ENCODE assay signal across 8 mouse cellular contexts in the genomic region with DNA sequence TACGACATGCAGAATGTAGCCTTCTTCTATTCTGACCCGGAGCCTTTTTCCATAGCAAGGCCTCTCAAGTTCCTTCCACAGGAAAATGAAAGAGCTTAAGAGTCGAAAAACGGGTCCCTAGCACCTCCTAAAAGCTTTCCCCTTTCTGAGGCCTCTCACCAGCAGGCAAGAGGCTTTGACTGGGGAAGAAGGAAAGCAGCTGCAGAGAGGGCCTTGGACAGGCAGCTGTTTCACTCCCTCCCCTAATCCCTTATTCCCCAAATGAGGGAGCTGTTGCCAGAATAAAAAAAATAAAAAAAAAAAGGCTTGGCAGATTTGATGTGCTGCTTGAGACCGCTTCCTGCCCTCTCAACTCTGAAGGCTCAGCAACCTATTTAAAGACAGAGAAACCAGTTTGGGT. TPM values are rescaled to one million over a fixed set of nuclear protein-coding genes. Genes with fewer than 3 reads are reported as not detected.
DNase-seq lines count a peak whose midpoint lies in the region; ATAC-seq lines count a peak whose summit lies in the region.

No protein-coding gene starts in this region.

- H3K36me3 ChIP-seq in forebrain, embryonic 13.5 days (ENCODE audit: poor library complexity, severe bottlenecking), result no peaks in the 10 kb centered on the region
- no peaks in the 10 kb centered on the region for H3K36me3 ChIP-seq in hindbrain, embryonic 10.5 days
- H3K36me3 ChIP-seq in midbrain, embryonic 16.5 days (ENCODE audit: control insufficient read depth, insufficient read depth, low read length), result no peaks in the 10 kb centered on the region

- no peak overlapping the region for H3K4me3 ChIP-seq in forebrain, embryonic 13.5 days
- H3K4me3 ChIP-seq in hindbrain, embryonic 10.5 days, result no peak overlapping the region
- H3K4me3 ChIP-seq in midbrain, embryonic 16.5 days (ENCODE audit: low read depth, low read length), result no peak overlapping the region

- no peaks in the 10 kb centered on the region for H3K27me3 ChIP-seq in forebrain, embryonic 13.5 days
- no peaks in the 10 kb centered on the region for H3K27me3 ChIP-seq in hindbrain, embryonic 10.5 days (ENCODE audit: insufficient read depth, poor library complexity, severe bottlenecking)
- H3K27me3 ChIP-seq in midbrain, embryonic 16.5 days (ENCODE audit: control insufficient read depth, insufficient read depth, low read depth, low read length), result no peaks in the 10 kb centered on the region

- ATAC-seq in forebrain, embryonic 13.5 days, result peak; percentile 62; the same call in 1 of the 2 replicates
- ATAC-seq in midbrain, embryonic 16.5 days, result 0 out of 2 replicates have a peak, but pooled peaks have one; percentile 50
- ATAC-seq in activated CD4-positive, CD25-positive, alpha-beta regulatory T cell, adult 4 months, result no peak

- H3K9ac ChIP-seq in forebrain, embryonic 13.5 days, result no peak overlapping the region
- no peak overlapping the region for H3K9ac ChIP-seq in midbrain, embryonic 16.5 days (ENCODE audit: low read depth, low read length)

- peak overlapping the region; percentile 51; the same call in 1 of the 2 replicates for H3K27ac ChIP-seq in forebrain, embryonic 13.5 days
- H3K27ac ChIP-seq in hindbrain, embryonic 10.5 days, result no peak overlapping the region
- peak overlapping the region; percentile 54 for H3K27ac ChIP-seq in midbrain, embryonic 16.5 days (ENCODE audit: low read length)

- 21% methylated on average over 5 of the region's 5 CpGs for WGBS in forebrain, embryonic 13.5 days
- 40% methylated on average over 5 of the region's 5 CpGs for WGBS in hindbrain, embryonic 10.5 days
- 19% methylated on average over 5 of the region's 5 CpGs for WGBS in midbrain, embryonic 16.5 days

- DNase-seq in 3T3-L1 (ENCODE audit: low read depth, low spot score), result peak; percentile 74
- DNase-seq in CD4-positive helper T cell, adult 2 months (ENCODE audit: low read depth, low spot score), result peak; percentile 6
- peak; percentile 23 for DNase-seq in hindbrain, embryonic 10.5 days (ENCODE audit: low spot score)
- DNase-seq in left cerebral cortex, postnatal 4 days, result peak; percentile 13
- DNase-seq in spleen, adult 12 weeks (ENCODE audit: low spot score), result no peak

- intact Hi-C loops in left cerebral cortex, postnatal 4 days (cut with DNase I), result no loop called here

- H3K4me2 ChIP-seq in forebrain, embryonic 13.5 days, result no peak overlapping the region
- no peak overlapping the region for H3K4me2 ChIP-seq in midbrain, embryonic 16.5 days (ENCODE audit: low read length)

- peaks cover 6% of the 10 kb centered on the region for H3K4me1 ChIP-seq in forebrain, embryonic 13.5 days
- H3K4me1 ChIP-seq in hindbrain, embryonic 10.5 days (replicated peaks), result no peaks in the 10 kb centered on the region
- no peaks in the 10 kb centered on the region for H3K4me1 ChIP-seq in midbrain, embryonic 16.5 days (ENCODE audit: control insufficient read depth, insufficient read depth, low read length)

- H3K9me3 ChIP-seq in forebrain, embryonic 13.5 days (replicated peaks), result no peaks in the 10 kb centered on the region
- no peaks in the 10 kb centered on the region for H3K9me3 ChIP-seq in hindbrain, embryonic 10.5 days
- no peaks in the 10 kb centered on the region for H3K9me3 ChIP-seq in midbrain, embryonic 16.5 days (replicated peaks; ENCODE audit: control insufficient read depth, low read length, poor library complexity, severe bottlenecking)

RNA-seq across cellular contexts. Expression of a gene that starts 47.1 kb away (rescaled TPM):
- polyA plus RNA-seq in forebrain, embryonic 13.5 days (2015; fragmentation: Nextera tagmentation; extraction: Ambion mirVana), result 430 and 475 TPM in 2 replicates
- polyA plus RNA-seq in hindbrain, embryonic 10.5 days (2016; fragmentation: Nextera tagmentation; extraction: Ambion mirVana), result 333 and 389 TPM in 2 replicates
- total RNA-seq in left cerebral cortex, postnatal 4 days (2021), result 100 to 1,000 TPM; 273 to 292 TPM
- 738 and 754 TPM in 2 replicates for polyA plus RNA-seq in midbrain, embryonic 16.5 days (2015; fragmentation: Nextera tagmentation; extraction: Ambion mirVana)
- polyA plus RNA-seq in activated CD4-positive, CD25-positive, alpha-beta regulatory T cell, adult 4 months (2017; shearing (Covaris generic)), result 10 to 100 TPM; 61.9 to 69.7 TPM

RNA-seq across cellular contexts. Expression of a gene that starts 59.3 kb away (rescaled TPM):
- polyA plus RNA-seq in forebrain, embryonic 13.5 days (2015; fragmentation: Nextera tagmentation; extraction: Ambion mirVana), result not detected in 2 replicates
- polyA plus RNA-seq in hindbrain, embryonic 10.5 days (2016; fragmentation: Nextera tagmentation; extraction: Ambion mirVana), result not detected in 2 replicates
- total RNA-seq in left cerebral cortex, postnatal 4 days (2021), result not detected
- polyA plus RNA-seq in midbrain, embryonic 16.5 days (2015; fragmentation: Nextera tagmentation; extraction: Ambion mirVana), result not detected in 2 replicates
- polyA plus RNA-seq in activated CD4-positive, CD25-positive, alpha-beta regulatory T cell, adult 4 months (2017; shearing (Covaris generic)), result not detected
